In the genomic region with DNA sequence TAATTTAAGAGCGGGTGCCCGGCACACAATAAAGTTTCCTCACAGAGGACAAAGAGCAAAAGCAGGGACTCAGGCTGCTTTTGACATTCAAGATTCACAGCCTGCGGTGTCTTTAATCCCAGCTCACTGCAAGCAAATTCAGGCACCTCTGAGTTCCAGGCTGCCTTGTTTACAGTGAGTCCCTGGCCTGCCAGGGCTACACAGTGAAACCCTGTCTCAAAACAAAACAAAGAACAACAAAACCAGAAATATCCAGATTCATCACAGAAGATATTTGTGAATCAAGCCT, we compare ENCODE assay signal across 8 mouse cellular contexts. TPM values are rescaled to one million over a fixed set of nuclear protein-coding genes. Genes with fewer than 3 reads are reported as not detected.
DNase-seq lines count a peak whose midpoint lies in the region; ATAC-seq and TF ChIP-seq lines count a peak whose summit lies in the region.

No protein-coding gene starts in this region.

- no peak for TF ChIP-seq EP300 in heart, postnatal 0 days (IDR thresholded peaks at IDR 0.05; ENCODE audit: low read depth)

- H3K4me3 ChIP-seq in heart, embryonic 16.5 days (ENCODE audit: low read length): peak overlapping the region; percentile 71
- peak overlapping the region; percentile 67 for H3K4me3 ChIP-seq in bone marrow macrophage, adult 2 months (ENCODE audit: insufficient read depth, low read length)
- peak overlapping the region; percentile 64 for H3K4me3 ChIP-seq in heart, postnatal 0 days (ENCODE audit: low read depth, low read length)
- H3K4me3 ChIP-seq in liver, embryonic 16.5 days (ENCODE audit: low read depth, low read length): peak overlapping the region; percentile 73

- peak overlapping the region; percentile 84 for H3K9ac ChIP-seq in heart, embryonic 16.5 days (ENCODE audit: low read length)
- peak overlapping the region; percentile 47; the same call in 1 of the 2 replicates for H3K9ac ChIP-seq in heart, postnatal 0 days (replicated peaks; ENCODE audit: low read depth, low read length)
- H3K9ac ChIP-seq in liver, embryonic 16.5 days (ENCODE audit: low read depth, low read length): peak overlapping the region; percentile 58; the same call in 1 of the 2 replicates

- peak overlapping the region; percentile 65 for H3K27ac ChIP-seq in heart, embryonic 16.5 days (ENCODE audit: low read length)
- peak overlapping the region; percentile 44 for H3K27ac ChIP-seq in bone marrow macrophage, adult 2 months (ENCODE audit: insufficient read depth, low read depth, low read length)
- H3K27ac ChIP-seq in heart, postnatal 0 days (ENCODE audit: low read depth): peak overlapping the region; percentile 46
- peak overlapping the region; percentile 44; the same call in 1 of the 2 replicates for H3K27ac ChIP-seq in liver, embryonic 16.5 days (ENCODE audit: low read length)

- H3K36me3 ChIP-seq in heart, embryonic 16.5 days (ENCODE audit: control insufficient read depth, insufficient read depth): peaks cover 2% of the 10 kb centered on the region
- peaks cover 6% of the 10 kb centered on the region for H3K36me3 ChIP-seq in heart, postnatal 0 days (replicated peaks; ENCODE audit: control insufficient read depth, insufficient read depth, low read length)
- H3K36me3 ChIP-seq in liver, embryonic 16.5 days (ENCODE audit: control insufficient read depth, insufficient read depth): peaks cover 3% of the 10 kb centered on the region; the same call in 1 of the 2 replicates

- TF ChIP-seq POLR2A in bone marrow macrophage, adult 2 months (IDR thresholded peaks at IDR 0.05; ENCODE audit: borderline replicate concordance, low read depth, low read length): no peak

- H3K4me2 ChIP-seq in heart, embryonic 16.5 days (ENCODE audit: low read depth, low read length): peak overlapping the region; percentile 85
- peak overlapping the region; percentile 71 for H3K4me2 ChIP-seq in heart, postnatal 0 days (ENCODE audit: low read depth, low read length)
- H3K4me2 ChIP-seq in liver, embryonic 16.5 days (ENCODE audit: low read depth, low read length): peak overlapping the region; percentile 68

- ATAC-seq in heart, embryonic 16.5 days (replicated peaks; ENCODE audit: extremely low read depth, insufficient read depth, low FRiP score): no peak
- no peak for ATAC-seq in heart, postnatal 0 days (ENCODE audit: insufficient read depth, low read depth)
- ATAC-seq in liver, embryonic 16.5 days (ENCODE audit: low read depth): no peak

- no peaks in the 10 kb centered on the region for H3K27me3 ChIP-seq in heart, embryonic 16.5 days (ENCODE audit: control insufficient read depth, insufficient read depth, low read length)
- H3K27me3 ChIP-seq in heart, postnatal 0 days (ENCODE audit: control insufficient read depth, insufficient read depth, low read length): no peaks in the 10 kb centered on the region
- H3K27me3 ChIP-seq in liver, embryonic 16.5 days (ENCODE audit: control insufficient read depth, insufficient read depth, low read depth, low read length): no peaks in the 10 kb centered on the region

- peaks cover 3% of the 10 kb centered on the region; the same call in 1 of the 2 replicates for H3K4me1 ChIP-seq in heart, embryonic 16.5 days (ENCODE audit: control insufficient read depth, insufficient read depth, low read length)
- H3K4me1 ChIP-seq in bone marrow macrophage, adult 2 months (ENCODE audit: control insufficient read depth, insufficient read depth, low read length): peaks cover 7% of the 10 kb centered on the region
- H3K4me1 ChIP-seq in heart, postnatal 0 days (ENCODE audit: control insufficient read depth, insufficient read depth): peaks cover 3% of the 10 kb centered on the region; the same call in 1 of the 2 replicates
- H3K4me1 ChIP-seq in liver, embryonic 16.5 days (ENCODE audit: control insufficient read depth, low read depth, low read length): no peaks in the 10 kb centered on the region; the same call in 1 of the 2 replicates

- no peak for DNase-seq in heart, adult 8-10 months (ENCODE audit: low spot score)
- DNase-seq in heart, postnatal 0 days (ENCODE audit: low spot score): no peak
- DNase-seq in thymus, postnatal 10 days (ENCODE audit: low spot score in 2 of 2): no peak
- no peak for DNase-seq in thymus, postnatal 0 days (ENCODE audit: low spot score)
- no peak for DNase-seq in spleen, postnatal 14 days (ENCODE audit: low spot score in 2 of 2)

- no peaks in the 10 kb centered on the region for H3K9me3 ChIP-seq in heart, embryonic 16.5 days (replicated peaks; ENCODE audit: control insufficient read depth, low read length)
- no peaks in the 10 kb centered on the region for H3K9me3 ChIP-seq in heart, postnatal 0 days (replicated peaks; ENCODE audit: control insufficient read depth, low read length)
- no peaks in the 10 kb centered on the region for H3K9me3 ChIP-seq in liver, embryonic 16.5 days (replicated peaks; ENCODE audit: control insufficient read depth, low read length)

- 8% methylated on average over 3 of the region's 3 CpGs for WGBS in heart, embryonic 16.5 days
- 9% methylated on average over 3 of the region's 3 CpGs for WGBS in heart, postnatal 0 days
- 10% methylated on average over 3 of the region's 3 CpGs for WGBS in liver, embryonic 16.5 days (ENCODE audit: insufficient replicate concordance)

- no peak for TF ChIP-seq CTCF in bone marrow macrophage, adult 2 months (IDR thresholded peaks at IDR 0.05; ENCODE audit: low read depth, low read length)
- TF ChIP-seq CTCF in heart, postnatal 0 days (IDR thresholded peaks at IDR 0.05; ENCODE audit: low read depth): no peak

RNA-seq across cellular contexts. Expression of a gene that starts 0.5 kb away (rescaled TPM):
- 5.5 and 6.0 TPM in 2 replicates for polyA plus RNA-seq in heart, embryonic 16.5 days (2015; fragmentation: Nextera tagmentation; extraction: Ambion mirVana)
- total RNA-seq in heart, adult 8-10 months (2022): 10 to 100 TPM in 1 of 4 experiments, 1 to 10 TPM in 3; 6.3 to 11.4 (median 7.3) TPM
- polyA plus RNA-seq in bone marrow macrophage, adult 2 months (2012; ENCODE audit: insufficient read depth, insufficient read length, missing spikeins): 11.4 and 14.8 TPM in 2 replicates
- total RNA-seq in heart, postnatal 0 days (2014; rRNA removed; ENCODE audit: low replicate concordance): 0.70 and 6.4 TPM in 2 replicates
- polyA plus RNA-seq in heart, postnatal 0 days (2015; fragmentation: Nextera tagmentation; extraction: Ambion mirVana): 3.6 and 4.2 TPM in 2 replicates
- 7.3 and 7.7 TPM in 2 replicates for polyA plus RNA-seq in liver, embryonic 16.5 days (2015; fragmentation: Nextera tagmentation; extraction: Ambion mirVana)
- 6.6 and 7.7 TPM in 2 replicates for polyA plus RNA-seq in thymus, postnatal 0 days (2015; fragmentation: Nextera tagmentation; extraction: Ambion mirVana)

RNA-seq across cellular contexts. Expression of a gene that starts 30.7 kb away (rescaled TPM):
- 0.56 and 0.59 TPM in 2 replicates for polyA plus RNA-seq in heart, embryonic 16.5 days (2015; fragmentation: Nextera tagmentation; extraction: Ambion mirVana)
- 1 to 10 TPM in 1 of 4 experiments, under 1 TPM in 3; 0.29 to 1.2 (median 0.75) TPM for total RNA-seq in heart, adult 8-10 months (2022)
- 0.16 TPM in 1 of 2 replicates, not detected in the other for polyA plus RNA-seq in bone marrow macrophage, adult 2 months (2012; ENCODE audit: insufficient read depth, insufficient read length, missing spikeins)
- total RNA-seq in heart, postnatal 0 days (2014; rRNA removed; ENCODE audit: low replicate concordance): not detected in 2 replicates
- 0.10 and 0.18 TPM in 2 replicates for polyA plus RNA-seq in heart, postnatal 0 days (2015; fragmentation: Nextera tagmentation; extraction: Ambion mirVana)
- 0.09 and 0.14 TPM in 2 replicates for polyA plus RNA-seq in liver, embryonic 16.5 days (2015; fragmentation: Nextera tagmentation; extraction: Ambion mirVana)
- polyA plus RNA-seq in thymus, postnatal 0 days (2015; fragmentation: Nextera tagmentation; extraction: Ambion mirVana): 2.2 and 2.3 TPM in 2 replicates

RNA-seq across cellular contexts. Expression of a gene that starts 32.1 kb away (rescaled TPM):
- 2.1 and 2.8 TPM in 2 replicates for polyA plus RNA-seq in heart, embryonic 16.5 days (2015; fragmentation: Nextera tagmentation; extraction: Ambion mirVana)
- 10 to 100 TPM; 11.5 to 18.0 (median 13.9) TPM for total RNA-seq in heart, adult 8-10 months (2022)
- 11.2 and 11.4 TPM in 2 replicates for polyA plus RNA-seq in bone marrow macrophage, adult 2 months (2012; ENCODE audit: insufficient read depth, insufficient read length, missing spikeins)
- 7.4 and 21.7 TPM in 2 replicates for total RNA-seq in heart, postnatal 0 days (2014; rRNA removed; ENCODE audit: low replicate concordance)
- 1.5 and 4.3 TPM in 2 replicates for polyA plus RNA-seq in heart, postnatal 0 days (2015; fragmentation: Nextera tagmentation; extraction: Ambion mirVana)
- 3.0 and 3.2 TPM in 2 replicates for polyA plus RNA-seq in liver, embryonic 16.5 days (2015; fragmentation: Nextera tagmentation; extraction: Ambion mirVana)
- polyA plus RNA-seq in thymus, postnatal 0 days (2015; fragmentation: Nextera tagmentation; extraction: Ambion mirVana): 4.3 and 5.7 TPM in 2 replicates

RNA-seq across cellular contexts. Expression of a gene that starts 48.4 kb away (rescaled TPM):
- polyA plus RNA-seq in heart, embryonic 16.5 days (2015; fragmentation: Nextera tagmentation; extraction: Ambion mirVana): 8.9 TPM in 2 replicates
- 1 to 10 TPM; 3.6 to 4.5 (median 4.0) TPM for total RNA-seq in heart, adult 8-10 months (2022)
- polyA plus RNA-seq in bone marrow macrophage, adult 2 months (2012; ENCODE audit: insufficient read depth, insufficient read length, missing spikeins): 6.1 and 8.0 TPM in 2 replicates
- total RNA-seq in heart, postnatal 0 days (2014; rRNA removed; ENCODE audit: low replicate concordance): 0.11 and 1.7 TPM in 2 replicates
- 4.1 and 4.6 TPM in 2 replicates for polyA plus RNA-seq in heart, postnatal 0 days (2015; fragmentation: Nextera tagmentation; extraction: Ambion mirVana)
- polyA plus RNA-seq in liver, embryonic 16.5 days (2015; fragmentation: Nextera tagmentation; extraction: Ambion mirVana): 2.3 and 3.0 TPM in 2 replicates
- 11.4 and 12.7 TPM in 2 replicates for polyA plus RNA-seq in thymus, postnatal 0 days (2015; fragmentation: Nextera tagmentation; extraction: Ambion mirVana)

RNA-seq across cellular contexts. Expression of a gene that starts 52.3 kb away (rescaled TPM):
- polyA plus RNA-seq in heart, embryonic 16.5 days (2015; fragmentation: Nextera tagmentation; extraction: Ambion mirVana): 4.7 and 5.8 TPM in 2 replicates
- total RNA-seq in heart, adult 8-10 months (2022): 1 to 10 TPM; 1.3 to 3.5 (median 1.8) TPM
- polyA plus RNA-seq in bone marrow macrophage, adult 2 months (2012; ENCODE audit: insufficient read depth, insufficient read length, missing spikeins): 13.5 and 14.4 TPM in 2 replicates
- total RNA-seq in heart, postnatal 0 days (2014; rRNA removed; ENCODE audit: low replicate concordance): 0.66 and 14.2 TPM in 2 replicates
- polyA plus RNA-seq in heart, postnatal 0 days (2015; fragmentation: Nextera tagmentation; extraction: Ambion mirVana): 3.0 and 3.4 TPM in 2 replicates
- 1.5 and 2.1 TPM in 2 replicates for polyA plus RNA-seq in liver, embryonic 16.5 days (2015; fragmentation: Nextera tagmentation; extraction: Ambion mirVana)
- 8.7 and 9.1 TPM in 2 replicates for polyA plus RNA-seq in thymus, postnatal 0 days (2015; fragmentation: Nextera tagmentation; extraction: Ambion mirVana)
